Mouse (Mus musculus): Measurements from ENCODE around the gene Gm49425. TPM values are rescaled to one million over a fixed set of nuclear protein-coding genes. Genes with fewer than 3 reads are reported as not detected.
"Not testable (repeated sequence)": the region's sequence is repeated elsewhere in the genome, so short reads cannot be mapped to it uniquely, and the experiment has no call there.

Gene Gm49425
- total RNA-seq (2021) = not detected
- polyA plus RNA-seq (2012; rRNA removed) = not detected in 2 replicates
- long read RNA-seq = 0 reads

GRCm38 (mm10) chr15:101517161-101517560 is at the start of gene Gm49425:
Gene Gm49425 (minus strand): TSS chr15:101517261.
- not testable (repeated sequence) for H3K79me2 ChIP-seq (replicated peaks; ENCODE audit: control insufficient read depth, insufficient read depth, low read length); H3K4me1 ChIP-seq (ENCODE audit: control insufficient read depth, insufficient read depth, low read length); H3K9ac ChIP-seq (ENCODE audit: low read depth, low read length); H3K36me3 ChIP-seq (ENCODE audit: control insufficient read depth, insufficient read depth, low read length); DNase-seq; H3K27ac ChIP-seq; H3K4me3 ChIP-seq; H3K27me3 ChIP-seq (ENCODE audit: control insufficient read depth, insufficient read depth, low read length)
- 66% methylated on average over 2 of the region's 2 CpGs for WGBS
- intact Hi-C loops (cut with DNase I) = loop anchor here (2.0 kb wide), 1 partner anchor 84 kb away; no protein-coding TSS in a partner anchor

- Histone ChIP-seq H3K27me3 (ENCODE audit: control insufficient read depth, insufficient read depth, low read length) (peaks cover 1% of the 10 kb centered on the region; the same call in 1 of the 2 replicates), H3K4me3 (no peak within 1 kb of the TSS), H3K27ac (no peak within 1 kb of the TSS), H3K36me3 (ENCODE audit: control insufficient read depth, insufficient read depth, low read length) (no peaks in the 10 kb centered on the region), H3K79me2 (replicated peaks; ENCODE audit: control insufficient read depth, insufficient read depth, low read length) (no peaks in the 10 kb centered on the region), H3K9ac (ENCODE audit: low read depth, low read length) (no peak within 1 kb of the TSS), H3K4me1 (ENCODE audit: control insufficient read depth, insufficient read depth, low read length) (no peaks in the 10 kb centered on the region)
- intact Hi-C loops (cut with DNase I) = no loop called here
- no peak for TF ChIP-seq CTCF (IDR thresholded peaks at IDR 0.05)
- no peak for TF ChIP-seq POLR2A (IDR thresholded peaks at IDR 0.05; ENCODE audit: insufficient read depth, low read depth, low read length)
- no peak for TF ChIP-seq EP300 (IDR thresholded peaks at IDR 0.05; ENCODE audit: insufficient read depth, low read depth, low read length)
- DNase-seq = no peak
- WGBS = 53% methylated on average over 5 of the region's 5 CpGs
Observed at GRCm38 (mm10) chr15:101562850-101563249, 45.8 kb upstream of the Gm49425 start, which contains the start of gene Krt90. Gene Krt90 (minus strand): TSS chr15:101562950.

GRCm38 (mm10) chr15:101558034-101558646 is 41.1 kb upstream of the Gm49425 start:
- no peaks in the 10 kb centered on the region for H3K27me3 ChIP-seq (ENCODE audit: control insufficient read depth, insufficient read depth, low read length)
- H3K4me3 ChIP-seq = no peak overlapping the region
- no peaks in the 10 kb centered on the region for H3K36me3 ChIP-seq (ENCODE audit: control insufficient read depth, insufficient read depth, low read length)
- intact Hi-C loops (cut with DNase I) = no loop called here
- 8% methylated on average over 7 of the region's 7 CpGs for WGBS
- no peak overlapping the region for H3K27ac ChIP-seq
- no peak overlapping the region for H3K9ac ChIP-seq (ENCODE audit: low read depth, low read length)
- no peak for TF ChIP-seq CTCF (IDR thresholded peaks at IDR 0.05)
- no peak for TF ChIP-seq POLR2A (IDR thresholded peaks at IDR 0.05; ENCODE audit: insufficient read depth, low read depth, low read length)
- TF ChIP-seq EP300 (IDR thresholded peaks at IDR 0.05; ENCODE audit: insufficient read depth, low read depth, low read length) = no peak
- H3K4me1 ChIP-seq (ENCODE audit: control insufficient read depth, insufficient read depth, low read length) = no peaks in the 10 kb centered on the region
- no peaks in the 10 kb centered on the region for H3K79me2 ChIP-seq (replicated peaks; ENCODE audit: control insufficient read depth, insufficient read depth, low read length)
- no peak for DNase-seq

GRCm38 (mm10) chr15:101553169-101553568 is 36.1 kb upstream of the Gm49425 start:
- no peak for TF ChIP-seq CTCF (IDR thresholded peaks at IDR 0.05)
- no peak for TF ChIP-seq EP300 (IDR thresholded peaks at IDR 0.05; ENCODE audit: insufficient read depth, low read depth, low read length)
- TF ChIP-seq POLR2A (IDR thresholded peaks at IDR 0.05; ENCODE audit: insufficient read depth, low read depth, low read length) = no peak
- H3K9ac ChIP-seq (ENCODE audit: low read depth, low read length) = no peak overlapping the region
- no peaks in the 10 kb centered on the region; the same call in 1 of the 2 replicates for H3K27me3 ChIP-seq (ENCODE audit: control insufficient read depth, insufficient read depth, low read length)
- no peak overlapping the region for H3K4me3 ChIP-seq
- no peak overlapping the region for H3K27ac ChIP-seq
- WGBS = 0% methylated on average over 11 of the region's 11 CpGs
- no peaks in the 10 kb centered on the region for H3K36me3 ChIP-seq (ENCODE audit: control insufficient read depth, insufficient read depth, low read length)
- peak; percentile 7 to 34 for DNase-seq
- no peaks in the 10 kb centered on the region for H3K4me1 ChIP-seq (ENCODE audit: control insufficient read depth, insufficient read depth, low read length)
- no peaks in the 10 kb centered on the region for H3K79me2 ChIP-seq (replicated peaks; ENCODE audit: control insufficient read depth, insufficient read depth, low read length)
- intact Hi-C loops (cut with DNase I) = no loop called here

- TF ChIP-seq CTCF (IDR thresholded peaks at IDR 0.05) (no peak), POLR2A (IDR thresholded peaks at IDR 0.05; ENCODE audit: insufficient read depth, low read depth, low read length) (no peak), EP300 (IDR thresholded peaks at IDR 0.05; ENCODE audit: insufficient read depth, low read depth, low read length) (no peak)
- no peak overlapping the region for H3K27ac ChIP-seq
- DNase-seq = no peak
- H3K4me3 ChIP-seq = no peak overlapping the region
- 81% methylated on average over 8 of the region's 8 CpGs for WGBS
- no peaks in the 10 kb centered on the region; the same call in 1 of the 2 replicates for H3K27me3 ChIP-seq (ENCODE audit: control insufficient read depth, insufficient read depth, low read length)
- no peak overlapping the region for H3K9ac ChIP-seq (ENCODE audit: low read depth, low read length)
- H3K36me3 ChIP-seq (ENCODE audit: control insufficient read depth, insufficient read depth, low read length) = no peaks in the 10 kb centered on the region
- no peaks in the 10 kb centered on the region for H3K79me2 ChIP-seq (replicated peaks; ENCODE audit: control insufficient read depth, insufficient read depth, low read length)
- no peaks in the 10 kb centered on the region for H3K4me1 ChIP-seq (ENCODE audit: control insufficient read depth, insufficient read depth, low read length)
- intact Hi-C loops (cut with DNase I) = no loop called here
Observed at GRCm38 (mm10) chr15:101552188-101552587, 35.1 kb upstream of the Gm49425 start.

GRCm38 (mm10) chr15:101550567-101550966 is 33.5 kb upstream of the Gm49425 start, which contains the start of gene Krt82:
Gene Krt82 (minus strand): TSS chr15:101550667.
- TF ChIP-seq EP300 (IDR thresholded peaks at IDR 0.05; ENCODE audit: insufficient read depth, low read depth, low read length) (no peak), POLR2A (IDR thresholded peaks at IDR 0.05; ENCODE audit: insufficient read depth, low read depth, low read length) (no peak), CTCF (IDR thresholded peaks at IDR 0.05) (no peak)
- Histone ChIP-seq H3K4me3 (no peak within 1 kb of the TSS), H3K79me2 (replicated peaks; ENCODE audit: control insufficient read depth, insufficient read depth, low read length) (no peaks in the 10 kb centered on the region), H3K36me3 (ENCODE audit: control insufficient read depth, insufficient read depth, low read length) (no peaks in the 10 kb centered on the region), H3K4me1 (ENCODE audit: control insufficient read depth, insufficient read depth, low read length) (no peaks in the 10 kb centered on the region), H3K27ac (no peak within 1 kb of the TSS), H3K27me3 (ENCODE audit: control insufficient read depth, insufficient read depth, low read length) (no peaks in the 10 kb centered on the region; the same call in 1 of the 2 replicates), H3K9ac (ENCODE audit: low read depth, low read length) (no peak within 1 kb of the TSS)
- intact Hi-C loops (cut with DNase I) = no loop called here
- WGBS = 83% methylated on average over 7 of the region's 7 CpGs
- DNase-seq = no peak

All from heart, adult 2 months (tissue).